Mouse (Mus musculus): ENCODE results near the gene Ndufa3. TPM values are rescaled to one million over a fixed set of nuclear protein-coding genes. Genes with fewer than 3 reads are reported as not detected.
"Not testable (repeated sequence)": the region's sequence is repeated elsewhere in the genome, so short reads cannot be mapped to it uniquely, and the experiment has no call there.

The Ndufa3 gene
- 456 and 472 TPM in 2 replicates for polyA plus RNA-seq (2015; fragmentation: Nextera tagmentation; extraction: Ambion mirVana)

DNA sequence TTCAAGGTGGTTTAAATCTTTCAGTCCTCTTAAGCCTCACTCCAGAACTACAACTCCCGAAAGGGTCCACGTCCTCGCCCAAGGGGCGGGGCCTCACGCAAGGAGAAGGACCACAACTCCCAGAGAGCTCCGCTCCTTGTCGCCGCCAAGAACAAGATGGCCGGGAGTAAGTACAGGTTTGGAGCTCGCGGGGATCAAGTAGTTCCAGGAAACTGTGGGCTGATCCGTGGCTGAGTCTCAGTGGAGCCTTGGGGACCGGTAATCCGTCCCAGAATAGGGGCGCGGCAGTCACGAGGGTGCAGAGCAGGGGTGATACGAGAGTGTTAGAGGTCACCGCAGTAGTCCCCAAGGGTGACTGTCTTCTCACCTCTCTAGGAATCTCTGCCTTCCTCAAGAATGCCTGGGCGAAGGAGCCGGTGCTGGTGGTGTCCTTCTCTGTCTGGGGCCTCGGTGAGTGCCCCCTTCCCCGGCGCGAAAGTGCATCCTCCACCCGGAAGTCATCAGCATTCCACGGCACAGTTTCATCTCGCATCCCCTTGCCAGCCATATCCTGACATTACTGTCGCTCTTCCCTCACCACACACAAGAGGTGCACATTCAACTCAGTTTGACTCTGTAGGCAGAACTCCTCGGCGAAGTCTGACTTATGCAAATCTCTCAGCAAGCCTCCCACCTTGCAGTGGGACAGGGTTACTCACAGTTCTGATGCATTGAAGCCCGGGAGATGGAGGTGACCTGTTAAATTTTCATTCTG, at the start of gene Ndufa3:
Ndufa3 (plus strand) TSS at position 132 of the 754 bp plus-strand sequence.
- Histone ChIP-seq H3K36me3 (0 out of 2 replicates have a peak, but pooled peaks cover 15% of the 10 kb centered on the region), H3K9ac (peak within 1 kb of the TSS; percentile 35), H3K9me3 (no peaks in the 10 kb centered on the region), H3K27me3 (replicated peaks) (no peaks in the 10 kb centered on the region), H3K4me1 (no peaks in the 10 kb centered on the region), H3K27ac (peak within 1 kb of the TSS; percentile 71), H3K4me2 (peak within 1 kb of the TSS; percentile 76), H3K4me3 (replicated peaks) (peak within 1 kb of the TSS; percentile 86)
- under 1% methylated on average over 32 of the region's 32 CpGs for WGBS
- ATAC-seq (ENCODE audit: insufficient read depth, low FRiP score, low read depth): peak; percentile 96

DNA sequence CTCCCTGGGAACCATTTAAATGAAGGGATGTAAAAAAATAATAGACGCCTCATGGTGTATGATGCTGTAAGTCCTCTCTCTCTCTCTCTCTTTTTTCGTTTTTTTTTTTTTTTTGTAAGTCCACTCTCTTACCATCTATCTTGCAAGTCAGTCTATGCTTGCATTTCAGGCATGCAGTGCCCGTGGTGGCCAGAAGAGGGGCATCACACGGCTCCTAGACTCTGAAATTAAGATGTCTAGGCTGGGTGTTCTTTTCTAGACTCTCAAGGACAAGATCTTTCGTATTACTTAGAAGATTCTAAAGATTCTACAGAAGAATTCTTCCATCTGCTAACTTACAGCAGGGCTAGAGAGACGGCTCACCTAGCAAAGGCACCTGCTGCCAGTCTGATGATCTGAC, 47.4 kb upstream of the Ndufa3 start:
- Histone ChIP-seq H3K9ac (no peak overlapping the region), H3K4me1 (no peaks in the 10 kb centered on the region), H3K27ac (no peak overlapping the region), H3K9me3 (no peaks in the 10 kb centered on the region), H3K27me3 (replicated peaks) (no peaks in the 10 kb centered on the region), H3K36me3 (no peaks in the 10 kb centered on the region), H3K4me3 (replicated peaks) (no peak overlapping the region), H3K4me2 (no peak overlapping the region)
- WGBS: 64% methylated on average over 6 of the region's 6 CpGs
- no peak for ATAC-seq (ENCODE audit: insufficient read depth, low FRiP score, low read depth)

DNA sequence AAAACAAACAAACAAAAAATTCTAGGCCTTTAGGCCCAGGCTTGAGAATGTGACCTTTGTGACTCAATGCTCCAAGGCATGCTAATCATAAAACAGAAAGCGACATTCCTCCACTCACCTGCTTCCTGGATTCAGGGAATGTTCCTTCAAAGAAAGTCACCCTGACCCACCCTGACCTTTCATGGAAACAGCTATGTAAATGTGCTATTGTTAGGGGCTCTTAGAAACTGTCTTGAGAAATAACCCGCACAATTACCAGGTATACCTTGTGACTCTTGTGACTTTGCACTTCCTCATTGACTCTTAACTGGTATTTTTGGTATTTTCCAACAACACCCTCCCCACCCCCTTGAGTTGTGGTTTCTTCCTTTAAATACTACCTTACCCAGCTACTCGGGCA, 46.6 kb upstream of the Ndufa3 start:
- not testable (repeated sequence) for H3K4me1 ChIP-seq; H3K9me3 ChIP-seq; H3K36me3 ChIP-seq; ATAC-seq (ENCODE audit: insufficient read depth, low FRiP score, low read depth); H3K4me3 ChIP-seq (replicated peaks); H3K4me2 ChIP-seq; H3K9ac ChIP-seq; H3K27me3 ChIP-seq (replicated peaks); H3K27ac ChIP-seq
- 88% methylated on average over 3 of the region's 3 CpGs for WGBS

GRCm38 (mm10) chr7:3571847-3572246, 45.3 kb upstream of the Ndufa3 start:
- no peak for ATAC-seq (ENCODE audit: insufficient read depth, low FRiP score, low read depth)
- Histone ChIP-seq H3K4me1 (no peaks in the 10 kb centered on the region), H3K4me3 (replicated peaks) (no peak overlapping the region), H3K27me3 (replicated peaks) (no peaks in the 10 kb centered on the region), H3K9ac (no peak overlapping the region), H3K27ac (no peak overlapping the region), H3K9me3 (no peaks in the 10 kb centered on the region), H3K4me2 (no peak overlapping the region), H3K36me3 (no peaks in the 10 kb centered on the region)
- 85% methylated on average over 1 of the region's 1 CpGs for WGBS

DNA sequence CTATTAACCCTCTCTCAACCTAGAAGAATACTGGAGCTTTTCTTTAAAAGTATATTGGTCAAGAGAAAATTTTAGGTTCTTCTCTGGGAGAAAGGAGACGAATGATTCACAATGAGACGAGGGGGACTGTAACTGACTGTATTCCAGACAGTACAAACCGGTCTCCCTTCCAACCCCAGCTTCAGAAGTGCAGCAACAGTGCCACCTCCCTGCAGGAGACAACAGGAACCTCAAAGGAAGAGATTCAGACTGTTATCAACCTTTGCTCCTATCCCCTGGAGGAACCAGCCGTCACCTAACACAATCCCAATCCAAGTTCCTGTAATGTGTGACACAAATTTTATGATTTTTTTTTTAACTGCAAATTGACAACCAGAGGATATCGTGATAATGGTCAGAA, 43.0 kb upstream of the Ndufa3 start:
- Histone ChIP-seq H3K9ac (no peak overlapping the region), H3K4me1 (no peaks in the 10 kb centered on the region), H3K36me3 (no peaks in the 10 kb centered on the region), H3K4me2 (no peak overlapping the region), H3K27ac (no peak overlapping the region), H3K27me3 (replicated peaks) (no peaks in the 10 kb centered on the region), H3K9me3 (no peaks in the 10 kb centered on the region), H3K4me3 (replicated peaks) (no peak overlapping the region)
- ATAC-seq (ENCODE audit: insufficient read depth, low FRiP score, low read depth): no peak
- 40% methylated on average over 5 of the region's 5 CpGs for WGBS

GRCm38 (mm10) chr7:3576354-3577124, 40.6 kb upstream of the Ndufa3 start:
- H3K4me3 ChIP-seq (replicated peaks): no peak overlapping the region
- no peak overlapping the region for H3K27ac ChIP-seq
- H3K9ac ChIP-seq: no peak overlapping the region
- H3K4me2 ChIP-seq: no peak overlapping the region
- 74% methylated on average over 5 of the region's 5 CpGs for WGBS
- no peaks in the 10 kb centered on the region for H3K27me3 ChIP-seq (replicated peaks)
- no peaks in the 10 kb centered on the region for H3K4me1 ChIP-seq
- no peaks in the 10 kb centered on the region for H3K9me3 ChIP-seq
- no peak for ATAC-seq (ENCODE audit: insufficient read depth, low FRiP score, low read depth)
- H3K36me3 ChIP-seq: no peaks in the 10 kb centered on the region

GRCm38 (mm10) chr7:3578196-3578595, 39.0 kb upstream of the Ndufa3 start:
- Histone ChIP-seq H3K4me3 (replicated peaks) (no peak overlapping the region), H3K4me1 (no peaks in the 10 kb centered on the region), H3K27me3 (replicated peaks) (no peaks in the 10 kb centered on the region), H3K27ac (no peak overlapping the region), H3K9me3 (no peaks in the 10 kb centered on the region), H3K9ac (no peak overlapping the region), H3K36me3 (no peaks in the 10 kb centered on the region), H3K4me2 (no peak overlapping the region)
- WGBS: 72% methylated on average over 2 of the region's 2 CpGs
- no peak for ATAC-seq (ENCODE audit: insufficient read depth, low FRiP score, low read depth)

DNA sequence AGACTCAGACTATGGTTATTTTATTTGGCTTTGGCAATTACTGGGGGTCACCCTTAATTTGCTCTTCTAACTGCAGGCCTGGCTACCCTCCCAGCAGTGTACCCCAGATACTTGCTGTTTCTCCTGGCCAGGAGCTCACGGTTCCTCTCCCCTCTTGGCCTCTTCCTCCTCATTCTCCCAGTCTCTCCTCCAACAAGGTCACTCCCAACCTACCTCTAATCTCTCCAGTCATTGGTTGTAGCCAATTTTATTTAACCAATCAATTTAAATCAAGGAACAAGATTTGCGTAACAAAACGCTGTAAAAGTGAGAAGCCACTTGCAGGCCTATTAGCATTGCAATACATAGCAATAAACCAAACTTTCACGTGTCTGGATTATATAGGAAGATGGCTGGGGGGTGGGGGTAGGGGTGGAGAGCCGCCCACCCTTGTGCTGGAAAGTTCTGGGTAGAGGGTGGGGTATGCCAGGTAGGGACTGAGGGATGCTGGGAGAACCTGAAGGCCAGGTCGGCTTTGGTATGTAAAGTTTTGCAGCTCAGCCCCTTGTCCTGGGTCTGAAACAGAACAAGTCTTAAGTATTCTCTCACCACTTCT, 38.1 kb upstream of the Ndufa3 start:
- no peak for ATAC-seq (ENCODE audit: insufficient read depth, low FRiP score, low read depth)
- WGBS: 68% methylated on average over 6 of the region's 6 CpGs
- no peaks in the 10 kb centered on the region for H3K36me3 ChIP-seq
- no peaks in the 10 kb centered on the region for H3K9me3 ChIP-seq
- no peak overlapping the region for H3K9ac ChIP-seq
- H3K4me2 ChIP-seq: no peak overlapping the region
- no peak overlapping the region for H3K27ac ChIP-seq
- H3K4me1 ChIP-seq: no peaks in the 10 kb centered on the region
- no peak overlapping the region for H3K4me3 ChIP-seq (replicated peaks)
- H3K27me3 ChIP-seq (replicated peaks): no peaks in the 10 kb centered on the region

- WGBS: 54% methylated on average over 2 of the region's 2 CpGs
- H3K9me3 ChIP-seq: no peaks in the 10 kb centered on the region
- ATAC-seq (ENCODE audit: insufficient read depth, low FRiP score, low read depth): no peak
- H3K36me3 ChIP-seq: no peaks in the 10 kb centered on the region
- H3K4me3 ChIP-seq (replicated peaks): no peak overlapping the region
- H3K4me1 ChIP-seq: no peaks in the 10 kb centered on the region
- H3K4me2 ChIP-seq: no peak overlapping the region
- no peaks in the 10 kb centered on the region for H3K27me3 ChIP-seq (replicated peaks)
- H3K9ac ChIP-seq: no peak overlapping the region
- H3K27ac ChIP-seq: no peak overlapping the region
Measured at GRCm38 (mm10) chr7:3580029-3580428, 37.1 kb upstream of the Ndufa3 start.

DNA sequence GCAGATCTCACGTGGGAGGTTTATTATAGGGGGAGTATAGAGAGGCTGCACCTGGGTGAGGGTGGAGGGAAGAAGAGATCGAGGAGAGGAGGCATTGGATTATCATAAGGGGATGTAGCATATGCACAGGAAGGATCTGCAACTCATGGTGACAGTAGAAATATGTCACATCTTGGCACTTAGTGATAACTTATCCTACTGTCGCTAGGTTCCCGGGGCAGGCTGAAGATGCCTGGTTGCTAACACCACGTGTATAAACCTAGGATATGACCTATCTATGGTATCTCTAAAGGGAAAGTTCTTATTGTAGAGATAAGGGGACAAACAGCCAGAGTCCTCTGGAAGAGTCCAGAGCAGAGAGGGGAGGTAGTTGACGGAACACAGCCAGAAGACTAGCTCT, 31.4 kb upstream of the Ndufa3 start:
- Histone ChIP-seq H3K4me1 (no peaks in the 10 kb centered on the region), H3K27me3 (replicated peaks) (no peaks in the 10 kb centered on the region), H3K4me2 (no peak overlapping the region), H3K9me3 (no peaks in the 10 kb centered on the region), H3K36me3 (no peaks in the 10 kb centered on the region), H3K9ac (no peak overlapping the region), H3K27ac (no peak overlapping the region), H3K4me3 (replicated peaks) (no peak overlapping the region)
- 15% methylated on average over 6 of the region's 6 CpGs for WGBS
- ATAC-seq (ENCODE audit: insufficient read depth, low FRiP score, low read depth): no peak

DNA sequence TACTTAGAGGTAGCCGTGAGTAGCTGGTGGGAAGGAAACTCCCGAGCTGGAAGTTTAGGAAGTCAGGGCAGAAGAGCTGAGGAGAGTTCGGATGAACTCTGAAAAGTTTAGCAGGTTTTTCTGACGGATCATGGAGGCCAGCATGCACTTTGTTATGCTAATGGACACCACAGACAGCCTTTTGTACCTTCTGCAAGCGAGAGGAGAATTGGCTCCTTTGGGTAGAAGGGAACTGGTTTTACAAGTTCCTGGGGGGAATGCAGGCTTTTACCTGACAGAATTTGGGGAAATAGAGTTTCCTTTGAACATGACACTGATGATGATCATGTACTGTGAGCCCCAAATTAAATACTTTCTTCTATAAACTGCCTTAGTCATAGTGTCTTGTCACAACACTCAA, 30.9 kb upstream of the Ndufa3 start:
- H3K4me3 ChIP-seq (replicated peaks): no peak overlapping the region
- H3K27ac ChIP-seq: no peak overlapping the region
- no peaks in the 10 kb centered on the region for H3K27me3 ChIP-seq (replicated peaks)
- 3% methylated on average over 5 of the region's 5 CpGs for WGBS
- H3K9me3 ChIP-seq: no peaks in the 10 kb centered on the region
- ATAC-seq (ENCODE audit: insufficient read depth, low FRiP score, low read depth): no peak
- H3K36me3 ChIP-seq: no peaks in the 10 kb centered on the region
- no peaks in the 10 kb centered on the region for H3K4me1 ChIP-seq
- no peak overlapping the region for H3K9ac ChIP-seq
- no peak overlapping the region for H3K4me2 ChIP-seq

DNA sequence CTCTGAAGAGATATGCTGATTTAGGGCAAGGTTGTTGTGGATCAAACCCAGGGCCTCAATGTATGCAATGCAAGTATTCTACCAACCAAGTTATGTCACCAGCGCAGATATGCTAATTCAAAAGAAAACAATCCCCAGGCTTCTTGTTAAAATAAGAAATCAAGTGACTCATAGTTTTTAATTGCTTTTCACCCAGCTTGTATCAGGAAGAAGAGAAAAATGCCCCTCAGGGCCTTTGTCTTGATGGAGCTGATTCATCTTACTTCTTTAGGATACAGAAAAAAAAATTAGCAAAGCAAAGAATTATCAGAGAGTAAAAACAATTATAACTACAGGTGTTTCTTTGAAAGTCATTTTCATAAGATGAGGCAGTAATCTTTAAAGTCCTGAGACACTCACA, 29.9 kb upstream of the Ndufa3 start:
- H3K9me3 ChIP-seq: no peaks in the 10 kb centered on the region
- no peaks in the 10 kb centered on the region for H3K36me3 ChIP-seq
- no peaks in the 10 kb centered on the region for H3K4me1 ChIP-seq
- H3K27ac ChIP-seq: no peak overlapping the region
- H3K9ac ChIP-seq: no peak overlapping the region
- WGBS: 77% methylated on average over 1 of the region's 1 CpGs
- no peak for ATAC-seq (ENCODE audit: insufficient read depth, low FRiP score, low read depth)
- H3K27me3 ChIP-seq (replicated peaks): no peaks in the 10 kb centered on the region
- H3K4me3 ChIP-seq (replicated peaks): no peak overlapping the region
- no peak overlapping the region for H3K4me2 ChIP-seq

All from stomach, embryonic 15.5 days (tissue).